ENCODE assay signal across 8 mouse cellular contexts in genomic region chr7:25402671-25403101, GRCm38 (mm10). TPM values are rescaled to one million over a fixed set of nuclear protein-coding genes. Genes with fewer than 3 reads are reported as not detected.
DNase-seq lines count a peak whose midpoint lies in the region; ATAC-seq lines count a peak whose summit lies in the region.

No protein-coding gene starts in this region.

- no peak overlapping the region for H3K27ac ChIP-seq in midbrain, embryonic 10.5 days (replicated peaks)
- H3K27ac ChIP-seq in midbrain, embryonic 15.5 days, result no peak overlapping the region
- peak overlapping the region; percentile 59; the same call in 1 of the 2 replicates for H3K27ac ChIP-seq in kidney, embryonic 15.5 days

- no peak overlapping the region for H3K4me2 ChIP-seq in midbrain, embryonic 15.5 days
- no peak overlapping the region for H3K4me2 ChIP-seq in kidney, embryonic 15.5 days

- 0 out of 2 replicates have a peak, but pooled peaks cover 1% of the 10 kb centered on the region for H3K27me3 ChIP-seq in midbrain, embryonic 10.5 days (ENCODE audit: low read depth, poor library complexity, severe bottlenecking)
- H3K27me3 ChIP-seq in midbrain, embryonic 15.5 days (replicated peaks), result no peaks in the 10 kb centered on the region
- no peaks in the 10 kb centered on the region for H3K27me3 ChIP-seq in kidney, embryonic 15.5 days

- 0% methylated on average over 2 of the region's 2 CpGs for WGBS in midbrain, embryonic 10.5 days
- WGBS in midbrain, embryonic 15.5 days, result 0% methylated on average over 2 of the region's 2 CpGs
- WGBS in kidney, embryonic 15.5 days, result 0% methylated on average over 2 of the region's 2 CpGs

- H3K9ac ChIP-seq in midbrain, embryonic 15.5 days, result no peak overlapping the region
- H3K9ac ChIP-seq in kidney, embryonic 15.5 days, result no peak overlapping the region

- H3K4me1 ChIP-seq in midbrain, embryonic 10.5 days, result peaks cover 6% of the 10 kb centered on the region; the same call in 1 of the 2 replicates
- no peaks in the 10 kb centered on the region for H3K4me1 ChIP-seq in midbrain, embryonic 15.5 days
- H3K4me1 ChIP-seq in kidney, embryonic 15.5 days, result peaks cover 13% of the 10 kb centered on the region

- H3K36me3 ChIP-seq in midbrain, embryonic 10.5 days, result no peaks in the 10 kb centered on the region
- no peaks in the 10 kb centered on the region for H3K36me3 ChIP-seq in midbrain, embryonic 15.5 days (replicated peaks)
- H3K36me3 ChIP-seq in kidney, embryonic 15.5 days, result no peaks in the 10 kb centered on the region

- no peaks in the 10 kb centered on the region for H3K9me3 ChIP-seq in midbrain, embryonic 10.5 days (replicated peaks)
- no peaks in the 10 kb centered on the region for H3K9me3 ChIP-seq in midbrain, embryonic 15.5 days
- H3K9me3 ChIP-seq in kidney, embryonic 15.5 days (replicated peaks), result no peaks in the 10 kb centered on the region

- ATAC-seq in midbrain, embryonic 15.5 days (replicated peaks), result no peak
- ATAC-seq in kidney, embryonic 15.5 days (replicated peaks; ENCODE audit: low FRiP score), result peak; percentile 76; the same call in 1 of the 2 replicates
- ATAC-seq in frontal cortex, adult (ENCODE audit: low TSS enrichment), result no peak

- H3K4me3 ChIP-seq in midbrain, embryonic 10.5 days, result no peak overlapping the region
- H3K4me3 ChIP-seq in midbrain, embryonic 15.5 days, result no peak overlapping the region
- H3K4me3 ChIP-seq in kidney, embryonic 15.5 days (replicated peaks), result no peak overlapping the region

- DNase-seq in midbrain, embryonic 10.5 days (ENCODE audit: low spot score), result peak; percentile 43
- DNase-seq in NIH3T3 (ENCODE audit: low read depth), result peak; percentile 68
- DNase-seq in embryo, embryonic 10.5 days (ENCODE audit: low spot score), result peak; percentile 74
- peak; percentile 75 for DNase-seq in lung, postnatal 14 days
- no peak for DNase-seq in testis, postnatal 10 days (ENCODE audit: low spot score)

RNA-seq across cellular contexts. Expression of gene Lipe, which starts 4.2 kb away (rescaled TPM):
- polyA plus RNA-seq in midbrain, embryonic 10.5 days (2016; fragmentation: Nextera tagmentation; extraction: Ambion mirVana), result 4.7 and 7.0 TPM in 2 replicates
- 10.5 and 12.7 TPM in 2 replicates for polyA plus RNA-seq in midbrain, embryonic 15.5 days (2015; fragmentation: Nextera tagmentation; extraction: Ambion mirVana)
- polyA plus RNA-seq in kidney, embryonic 15.5 days (2015; fragmentation: Nextera tagmentation; extraction: Ambion mirVana), result 9.6 and 12.2 TPM in 2 replicates

RNA-seq across cellular contexts. Expression of gene Cxcl17, which starts 10.0 kb away (rescaled TPM):
- polyA plus RNA-seq in midbrain, embryonic 10.5 days (2016; fragmentation: Nextera tagmentation; extraction: Ambion mirVana), result 0.31 and 0.37 TPM in 2 replicates
- polyA plus RNA-seq in midbrain, embryonic 15.5 days (2015; fragmentation: Nextera tagmentation; extraction: Ambion mirVana), result 0.79 and 0.93 TPM in 2 replicates
- 0.45 and 0.84 TPM in 2 replicates for polyA plus RNA-seq in kidney, embryonic 15.5 days (2015; fragmentation: Nextera tagmentation; extraction: Ambion mirVana)

RNA-seq across cellular contexts. Expression of gene Cnfn, which starts 33.2 kb away (rescaled TPM):
- not detected in 2 replicates for polyA plus RNA-seq in midbrain, embryonic 10.5 days (2016; fragmentation: Nextera tagmentation; extraction: Ambion mirVana)
- not detected in 2 replicates for polyA plus RNA-seq in midbrain, embryonic 15.5 days (2015; fragmentation: Nextera tagmentation; extraction: Ambion mirVana)
- 2.7 and 4.8 TPM in 2 replicates for polyA plus RNA-seq in kidney, embryonic 15.5 days (2015; fragmentation: Nextera tagmentation; extraction: Ambion mirVana)
